Mouse (Mus musculus) C2C12 (cell line): ENCODE measurements around the gene Sis.

Experiments used
- CTCF ChIP-seq: IDR thresholded peaks from one replicate; pipeline ENCODE4 v1.5.1; 2011; ENCODE audit not compliant: control insufficient read depth, insufficient read depth, insufficient read length
- FOSL1 ChIP-seq: IDR thresholded peaks from one replicate; pipeline ENCODE4 v1.8.0; 2011; ENCODE audit warnings: mild to moderate bottlenecking, low read length; ENCODE audit not compliant: poor library complexity, insufficient read depth, severe bottlenecking
- USF1 ChIP-seq: IDR thresholded peaks from one replicate; pipeline ENCODE4 v1.6.1; 2011; ENCODE audit warnings: low read depth, mild to moderate bottlenecking, control low read depth, moderate library complexity

DNA sequence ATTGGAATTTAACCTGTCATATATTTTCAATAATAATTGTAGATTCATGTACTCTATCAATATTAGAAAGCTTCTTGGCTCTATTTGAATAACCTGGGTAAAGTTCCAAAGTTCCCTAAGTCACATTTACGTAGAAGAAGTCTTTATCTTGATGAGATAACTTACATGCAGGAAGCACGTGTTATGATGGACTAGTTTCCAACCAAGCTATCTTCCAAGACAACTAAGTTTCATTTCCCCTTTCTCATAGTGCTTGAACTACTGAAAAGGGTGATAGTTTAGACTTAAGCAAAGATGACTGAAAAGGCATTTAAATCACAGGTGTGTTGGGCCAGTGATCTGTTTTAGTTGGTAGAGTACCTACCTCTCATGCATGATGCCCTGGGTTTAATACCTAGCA lies 23.3 kb upstream of the Sis start:
- TF ChIP-seq CTCF: no peak
- TF ChIP-seq FOSL1: no peak
- no peak for TF ChIP-seq USF1
